Mouse (Mus musculus): ENCODE results near the gene Zmiz1.

Gene Zmiz1

GRCm38 (mm10) chr14:25661185-25661920, 202.4 kb downstream of the Zmiz1 start:
- peak; percentile 91 for DNase-seq

GRCm38 (mm10) chr14:25663649-25664309, 204.8 kb downstream of the Zmiz1 start:
- DNase-seq, result peak; percentile 91

GRCm38 (mm10) chr14:25664310-25664695, 205.3 kb downstream of the Zmiz1 start:
- peak; percentile 96 for DNase-seq

- DNase-seq, result peak; percentile 90
These were observed 206.5 kb downstream of the Zmiz1 start for GRCm38 (mm10) chr14:25665314-25665970.

- peak; percentile 97 for DNase-seq
These were observed 207.8 kb downstream of the Zmiz1 start for GRCm38 (mm10) chr14:25666668-25667376.

GRCm38 (mm10) chr14:25667587-25667986, 208.6 kb downstream of the Zmiz1 start:
- DNase-seq, result no peak

GRCm38 (mm10) chr14:25679625-25680024, 220.6 kb downstream of the Zmiz1 start:
- no peak for DNase-seq

- no peak for DNase-seq
These were observed 223.0 kb downstream of the Zmiz1 start for GRCm38 (mm10) chr14:25682020-25682419.

- DNase-seq, result no peak
These were observed 227.4 kb downstream of the Zmiz1 start for GRCm38 (mm10) chr14:25686216-25686945.

- peak; percentile 95 for DNase-seq
These were observed 228.3 kb downstream of the Zmiz1 start for GRCm38 (mm10) chr14:25686983-25687901.

GRCm38 (mm10) chr14:25693271-25693887, 234.4 kb downstream of the Zmiz1 start:
- DNase-seq, result no peak

GRCm38 (mm10) chr14:25693888-25694568, 235.0 kb downstream of the Zmiz1 start, which contains the start of gene Ppif:
TSS of gene Ppif (plus strand) at chr14:25694154.
- peak; percentile 99 for DNase-seq

GRCm38 (mm10) chr14:25694569-25694897, 235.5 kb downstream of the Zmiz1 start:
- DNase-seq, result no peak

GRCm38 (mm10) chr14:25695059-25695458, 236.1 kb downstream of the Zmiz1 start:
- DNase-seq, result no peak

GRCm38 (mm10) chr14:25696356-25696755, 237.4 kb downstream of the Zmiz1 start:
- no peak for DNase-seq

- DNase-seq, result no peak
These were observed 243.0 kb downstream of the Zmiz1 start for GRCm38 (mm10) chr14:25701986-25702385.

GRCm38 (mm10) chr14:25707691-25708181, 248.8 kb downstream of the Zmiz1 start:
- peak; percentile 97 for DNase-seq

GRCm38 (mm10) chr14:25708451-25708850, 249.5 kb downstream of the Zmiz1 start:
- peak; percentile 99 for DNase-seq

GRCm38 (mm10) chr14:25708917-25709316, 249.9 kb downstream of the Zmiz1 start:
- peak; percentile 99 for DNase-seq

GRCm38 (mm10) chr14:25710073-25710472, 251.1 kb downstream of the Zmiz1 start:
- peak; percentile 98 for DNase-seq
